Mouse (Mus musculus): ENCODE results near the gene Gm10642.

DNA sequence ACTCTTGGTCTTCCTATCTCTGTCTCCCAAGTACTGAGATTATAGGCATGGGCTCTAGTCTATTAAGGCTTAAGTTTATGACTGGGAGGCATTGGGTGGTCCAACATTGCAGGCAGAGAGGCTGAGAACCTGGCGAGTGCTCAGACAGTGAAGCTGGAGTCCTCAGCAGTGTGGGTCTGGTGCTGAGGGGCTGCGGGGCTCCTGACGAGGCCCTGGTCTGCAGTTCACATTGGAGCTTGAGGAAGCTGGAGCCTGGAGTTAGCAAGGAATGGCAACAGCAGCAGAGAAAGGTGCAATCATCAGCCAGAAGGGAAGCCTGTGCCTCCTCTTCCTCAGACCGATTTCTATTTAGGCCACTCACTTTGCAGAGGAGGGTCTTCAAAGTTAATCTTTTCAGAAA is 8.8 kb downstream of the Gm10642 start:
- no peak for TF ChIP-seq POLR2A (IDR thresholded peaks at IDR 0.05; ENCODE audit: extremely low read depth, insufficient read depth, low read length)
- TF ChIP-seq CTCF (IDR thresholded peaks at IDR 0.05; ENCODE audit: extremely low read depth, insufficient read depth, low read length) = no peak

Data from cortical plate, adult 2 months (tissue).